Comparison of ENCODE assay signal across 30 mouse cellular contexts in the genomic region with DNA sequence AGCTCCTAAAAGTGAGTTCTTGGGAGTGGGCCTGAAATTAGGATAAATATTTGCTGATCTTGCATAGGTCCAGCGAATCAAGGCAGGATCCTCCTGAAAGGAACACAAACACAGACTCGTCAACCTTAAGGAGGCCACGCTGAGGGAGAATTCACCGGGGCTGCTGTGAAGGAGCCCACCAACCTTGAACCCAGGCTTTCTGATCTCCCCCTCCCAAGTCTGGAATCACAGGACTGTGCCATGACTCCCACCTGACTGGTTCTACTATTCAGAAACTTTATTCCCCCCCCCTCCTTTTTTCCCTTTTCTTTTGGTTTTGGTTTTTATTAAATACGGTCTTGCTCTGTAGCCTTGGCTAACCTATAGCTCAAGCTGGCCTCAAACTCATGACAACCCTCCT.
"Had no signal": no experiment of that assay in that cellular context is flagged by ENCODE, and none has a peak within 500 bp of the region (broad histone marks: within the 10 kb centered on the region; RNA-seq: fewer than 3 reads in every experiment).

No protein-coding gene starts in this region.

- H3K4me3 ChIP-seq: limb, embryonic 10.5 days; limb, embryonic 12.5 days; limb, embryonic 13.5 days; limb, embryonic 15.5 days; liver, embryonic 12.5 days; liver, embryonic 13.5 days; liver, embryonic 15.5 days; lung, embryonic 15.5 days; megakaryocyte, embryonic 14.5 days; midbrain, embryonic 10.5 days; midbrain, embryonic 12.5 days; midbrain, embryonic 13.5 days; midbrain, embryonic 15.5 days; myocyte; neural tube, embryonic 12.5 days had no signal

- H3K27me3 ChIP-seq: limb, embryonic 12.5 days; limb, embryonic 13.5 days; limb, embryonic 15.5 days; liver, embryonic 12.5 days; liver, embryonic 13.5 days; liver, embryonic 15.5 days; lung, embryonic 15.5 days; megakaryocyte, embryonic 14.5 days; midbrain, embryonic 12.5 days; midbrain, embryonic 13.5 days; midbrain, embryonic 15.5 days; neural tube, embryonic 12.5 days had no signal

- DNase-seq: left cerebral cortex, postnatal 4 days; liver; liver, embryonic 13.5 days; liver, postnatal 0 days; lung, adult 18-20 months; lung, adult 2 months; lung, embryonic 14.5 days; lung, postnatal 10 days; lung, postnatal 14 days; lung, postnatal 36 days; lung, postnatal 4 days had no signal

- H3K9me3 ChIP-seq: limb, embryonic 10.5 days; limb, embryonic 12.5 days; limb, embryonic 13.5 days; limb, embryonic 15.5 days; liver, embryonic 12.5 days; liver, embryonic 13.5 days; liver, embryonic 15.5 days; lung, embryonic 15.5 days; megakaryocyte, embryonic 14.5 days; midbrain, embryonic 10.5 days; midbrain, embryonic 13.5 days; midbrain, embryonic 15.5 days; neural tube, embryonic 12.5 days had no signal

- H3K27ac ChIP-seq: limb, embryonic 10.5 days; limb, embryonic 12.5 days; limb, embryonic 13.5 days; limb, embryonic 15.5 days; liver, embryonic 12.5 days; liver, embryonic 13.5 days; liver, embryonic 14.5 days; liver, embryonic 15.5 days; lung, embryonic 15.5 days; macrophage; midbrain, embryonic 10.5 days; midbrain, embryonic 12.5 days; midbrain, embryonic 13.5 days; midbrain, embryonic 15.5 days; neural tube, embryonic 12.5 days had no signal

- H3K9ac ChIP-seq: limb, embryonic 12.5 days; limb, embryonic 13.5 days; limb, embryonic 15.5 days; liver, embryonic 12.5 days; liver, embryonic 13.5 days; liver, embryonic 14.5 days; liver, embryonic 15.5 days; liver, postnatal 0 days; lung, embryonic 14.5 days; lung, embryonic 15.5 days; midbrain, embryonic 12.5 days; midbrain, embryonic 13.5 days; midbrain, embryonic 15.5 days; neural tube, embryonic 12.5 days had no signal

- H3K4me2 ChIP-seq: limb, embryonic 12.5 days; limb, embryonic 13.5 days; limb, embryonic 15.5 days; liver, embryonic 11.5 days; liver, embryonic 12.5 days; liver, embryonic 13.5 days; liver, embryonic 15.5 days; lung, embryonic 14.5 days; lung, embryonic 15.5 days; midbrain, embryonic 12.5 days; midbrain, embryonic 13.5 days; midbrain, embryonic 15.5 days; neural tube, embryonic 12.5 days had no signal

- ATAC-seq: liver, embryonic 12.5 days; liver, postnatal 0 days; lung, postnatal 0 days; midbrain, embryonic 13.5 days; midbrain, embryonic 15.5 days; midbrain, embryonic 16.5 days had no signal
